Mouse (Mus musculus): ENCODE measurements around the gene Gstm1.

GRCm38 (mm10) chr3:108014974-108015346 is 2.8 kb downstream of the Gstm1 start:
- no peak for TF ChIP-seq CTCF (IDR thresholded peaks at IDR 0.05)
- TF ChIP-seq POLR2A (IDR thresholded peaks at IDR 0.05; ENCODE audit: insufficient read depth, low read depth, low read length) = no peak
- no peak for TF ChIP-seq EP300 (IDR thresholded peaks at IDR 0.05; ENCODE audit: insufficient read depth, low read depth, low read length)
